Mouse (Mus musculus): ENCODE results near the gene Ccdc183. TPM values are rescaled to one million over a fixed set of nuclear protein-coding genes. Genes with fewer than 3 reads are reported as not detected.
A peak's percentile ranks its signal among the peaks of the same experiment; 100 is the strongest.

Ccdc183 gene
- not detected in 2 replicates for total RNA-seq (2017)

DNA sequence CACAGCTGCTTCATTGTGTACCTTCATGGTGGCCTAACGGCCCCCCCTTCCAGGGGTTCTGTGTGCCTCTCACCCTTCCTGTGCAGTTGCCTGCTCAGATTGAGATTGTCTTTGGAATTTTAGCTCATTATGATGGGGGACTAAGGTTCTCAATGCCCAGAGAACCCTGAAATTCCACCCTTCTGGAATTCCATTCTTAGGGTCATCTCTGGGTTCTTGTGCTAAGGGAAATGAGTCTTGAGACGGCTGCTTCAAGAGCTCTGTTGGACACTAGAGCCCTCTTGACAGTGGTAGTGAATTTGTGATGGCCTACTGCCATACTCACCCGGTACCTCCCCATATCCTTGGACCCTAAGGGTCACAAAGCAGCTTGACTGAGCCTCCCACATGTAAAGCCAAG, at the start of gene Ccdc183:
Ccdc183 (minus strand) TSS at position 101 of the 400 bp plus-strand sequence.
- ATAC-seq (replicated peaks in 1 of 2; ENCODE audit: insufficient read depth in 1 of 2, low FRiP score in 2 of 2, low TSS enrichment in 1 of 2, low read depth in 1 of 2, poor library complexity in 2 of 2, severe bottlenecking in 2 of 2) = no peak

DNA sequence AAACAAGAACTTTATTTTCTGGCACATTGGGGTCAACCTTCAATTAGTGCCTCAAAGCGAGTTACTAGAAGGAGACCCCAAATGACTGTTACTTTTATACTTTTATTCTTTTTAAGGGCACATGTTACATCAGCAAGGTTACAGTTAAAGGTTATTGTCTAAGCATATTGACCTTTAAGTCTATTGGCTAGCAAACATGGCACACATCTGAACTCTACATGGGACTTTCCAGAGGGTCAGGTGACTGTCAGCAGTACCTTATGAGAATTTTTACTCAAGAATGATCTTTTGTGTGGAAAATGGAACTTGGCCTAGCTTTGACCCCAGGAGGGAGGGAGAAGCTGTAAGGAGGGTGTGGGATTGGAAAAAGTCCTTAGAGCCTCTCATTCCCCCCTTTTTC, 49.0 kb upstream of the Ccdc183 start:
- no peak for ATAC-seq (replicated peaks in 1 of 2; ENCODE audit: insufficient read depth in 1 of 2, low FRiP score in 2 of 2, low TSS enrichment in 1 of 2, low read depth in 1 of 2, poor library complexity in 2 of 2, severe bottlenecking in 2 of 2)

DNA sequence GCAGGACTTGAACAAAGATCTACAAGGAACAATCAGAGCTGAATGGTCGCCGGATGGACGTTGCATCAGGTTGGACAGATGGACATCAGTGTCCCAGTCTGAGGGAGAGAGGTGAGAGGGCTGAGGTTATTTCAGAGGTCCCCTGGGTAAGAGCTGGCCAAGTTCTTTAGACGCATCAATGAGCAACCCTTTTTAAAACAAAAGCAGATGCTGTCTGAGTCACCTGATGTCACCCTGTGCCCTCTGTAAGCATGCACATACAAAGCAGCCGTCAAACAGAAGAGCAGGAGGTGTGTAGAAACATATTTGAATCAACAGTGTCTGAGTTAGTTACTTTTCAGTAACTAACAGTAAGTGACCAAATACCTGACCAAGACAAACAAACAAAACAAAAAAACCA, 46.6 kb upstream of the Ccdc183 start:
- no peak for ATAC-seq (replicated peaks in 1 of 2; ENCODE audit: insufficient read depth in 1 of 2, low FRiP score in 2 of 2, low TSS enrichment in 1 of 2, low read depth in 1 of 2, poor library complexity in 2 of 2, severe bottlenecking in 2 of 2)

DNA sequence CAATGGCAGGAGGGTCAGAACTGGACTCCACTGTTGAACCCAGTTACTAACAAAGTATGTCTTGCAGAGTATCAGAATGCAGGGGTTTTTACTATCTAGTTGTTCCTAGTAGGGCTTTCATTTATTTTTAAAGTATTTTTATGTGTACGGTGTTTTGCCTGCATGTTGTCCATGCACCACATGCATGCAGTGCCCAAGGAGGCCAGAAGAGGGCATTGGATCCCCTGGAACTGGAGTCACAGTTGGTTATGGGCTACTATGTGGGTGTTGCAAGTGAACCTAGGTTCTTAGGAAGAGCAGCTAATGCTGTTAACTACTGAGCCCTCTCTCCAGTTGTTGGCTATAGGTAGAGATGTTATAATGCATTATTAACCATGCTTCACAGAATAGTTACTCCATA, 46.0 kb upstream of the Ccdc183 start:
- 0 out of 4 replicates have a peak, but pooled peaks of 1 of the 2 experiments have one; percentile 59 for ATAC-seq (replicated peaks in 1 of 2; ENCODE audit: insufficient read depth in 1 of 2, low FRiP score in 2 of 2, low TSS enrichment in 1 of 2, low read depth in 1 of 2, poor library complexity in 2 of 2, severe bottlenecking in 2 of 2)

DNA sequence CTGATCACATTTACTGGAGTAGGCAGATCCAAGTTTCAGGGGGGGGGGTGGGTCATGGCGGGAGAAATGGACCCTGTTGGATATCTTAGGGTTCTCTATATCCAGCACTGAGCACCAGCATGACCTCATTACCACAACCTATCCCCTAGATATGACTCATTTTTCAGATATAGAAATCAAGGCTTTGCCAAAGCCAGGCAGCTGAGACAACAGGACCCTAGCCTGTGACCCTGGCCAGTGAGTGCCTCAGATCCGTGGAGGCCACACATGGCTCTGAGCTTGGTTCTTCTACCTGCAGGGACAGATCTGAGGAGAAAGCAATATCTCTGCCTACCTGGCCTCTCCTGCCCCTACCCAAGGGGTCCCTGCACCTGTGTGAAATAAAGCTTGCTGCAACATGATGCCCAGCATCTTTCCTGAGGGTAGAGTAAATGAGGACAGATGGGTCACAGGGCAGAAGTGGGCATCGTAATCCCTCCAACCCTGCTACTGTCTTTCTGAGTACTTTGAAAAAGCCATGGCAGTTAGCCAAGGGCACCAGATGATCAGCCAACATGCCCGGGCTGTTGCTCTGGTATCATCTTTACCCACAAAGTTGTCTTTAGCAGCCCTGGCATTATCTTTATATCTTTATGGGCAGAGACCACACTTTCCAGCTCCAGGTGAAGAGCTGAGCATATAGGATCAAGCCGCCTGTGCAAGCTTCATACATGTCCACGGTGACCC, 43.9 kb upstream of the Ccdc183 start:
- no peak for ATAC-seq (replicated peaks in 1 of 2; ENCODE audit: insufficient read depth in 1 of 2, low FRiP score in 2 of 2, low TSS enrichment in 1 of 2, low read depth in 1 of 2, poor library complexity in 2 of 2, severe bottlenecking in 2 of 2)

DNA sequence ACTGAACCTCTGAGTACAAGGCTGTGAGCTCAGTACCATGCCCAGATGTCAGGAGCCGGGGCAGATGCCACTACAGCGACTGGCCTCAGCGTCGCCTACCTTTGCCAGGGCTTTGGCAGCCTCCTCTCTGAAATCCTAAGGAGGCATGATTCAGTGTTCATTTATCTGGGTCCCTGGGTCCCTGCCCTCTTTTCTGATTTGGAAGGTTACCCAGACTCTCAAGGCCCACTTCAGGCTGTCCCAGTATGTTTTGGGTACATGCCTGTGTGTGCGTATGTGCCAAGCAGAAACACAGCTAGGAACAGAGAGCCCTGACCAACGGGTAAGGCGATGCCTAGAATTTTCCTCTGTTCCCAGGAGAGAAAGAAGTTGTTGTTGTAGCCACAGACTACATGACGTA, 42.8 kb upstream of the Ccdc183 start:
- no peak for ATAC-seq (replicated peaks in 1 of 2; ENCODE audit: insufficient read depth in 1 of 2, low FRiP score in 2 of 2, low TSS enrichment in 1 of 2, low read depth in 1 of 2, poor library complexity in 2 of 2, severe bottlenecking in 2 of 2)

DNA sequence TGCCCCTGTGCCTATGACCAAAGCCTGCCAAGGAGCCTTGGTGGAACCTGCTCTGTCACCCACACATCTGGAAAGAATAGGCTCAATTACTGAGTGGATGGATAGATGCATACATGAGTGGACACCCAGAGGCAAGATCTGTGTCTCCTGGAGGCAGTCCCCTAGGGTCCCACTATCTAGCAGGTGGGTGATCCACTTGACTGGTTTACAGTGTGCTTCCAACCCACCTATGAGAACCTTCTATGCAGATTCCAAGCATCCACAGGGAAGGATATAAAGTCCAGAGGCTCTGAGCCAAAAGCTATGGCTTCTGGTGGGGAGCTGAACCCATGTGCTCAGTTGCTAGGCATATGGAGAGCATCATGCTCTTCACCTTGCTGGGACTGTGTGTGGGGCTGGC, 40.2 kb upstream of the Ccdc183 start, which contains the start of gene Lcn5:
Lcn5 (plus strand) TSS at position 301 of the 400 bp plus-strand sequence.
- ATAC-seq (replicated peaks in 1 of 2; ENCODE audit: insufficient read depth in 1 of 2, low FRiP score in 2 of 2, low TSS enrichment in 1 of 2, low read depth in 1 of 2, poor library complexity in 2 of 2, severe bottlenecking in 2 of 2) = no peak

DNA sequence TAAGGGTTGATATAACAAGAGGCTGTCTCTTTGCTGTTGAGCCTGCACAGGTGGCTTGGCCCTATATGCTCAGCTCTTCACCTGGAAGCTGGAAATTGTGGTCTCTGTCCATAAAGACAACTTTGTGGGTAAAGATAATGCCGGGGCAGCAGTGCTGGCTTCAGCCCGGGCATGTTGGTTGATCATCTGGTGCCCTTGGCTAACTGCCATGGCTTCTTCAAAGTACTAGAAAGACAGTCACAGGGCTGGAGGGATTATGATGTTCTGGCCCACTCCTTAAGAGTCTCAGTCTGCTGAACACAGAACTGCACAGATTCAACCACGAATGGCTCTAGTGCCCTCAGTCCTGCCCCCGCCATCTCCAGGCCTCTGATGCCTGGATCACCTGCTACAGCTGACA, 39.8 kb upstream of the Ccdc183 start:
- ATAC-seq (replicated peaks in 1 of 2; ENCODE audit: insufficient read depth in 1 of 2, low FRiP score in 2 of 2, low TSS enrichment in 1 of 2, low read depth in 1 of 2, poor library complexity in 2 of 2, severe bottlenecking in 2 of 2) = no peak

DNA sequence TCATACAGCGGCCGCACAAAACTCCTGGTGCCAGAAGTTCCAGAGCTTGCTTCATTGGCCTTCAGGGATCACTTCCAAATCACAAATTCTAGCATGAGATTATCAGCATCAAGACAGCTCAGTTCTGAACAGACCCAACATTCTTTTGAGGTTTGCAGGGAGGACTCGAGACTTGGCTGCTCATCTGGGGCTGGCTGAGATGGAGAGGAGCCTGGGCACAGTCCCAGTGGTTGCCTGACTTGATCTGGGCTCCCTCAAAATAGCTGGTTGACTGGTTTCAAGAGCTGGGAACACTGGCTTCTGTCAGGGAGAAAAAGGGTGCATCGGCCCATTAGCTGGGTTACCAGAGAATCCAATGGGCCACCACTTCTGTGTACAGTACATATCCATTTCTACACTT, 39.2 kb upstream of the Ccdc183 start:
- ATAC-seq (replicated peaks in 1 of 2; ENCODE audit: insufficient read depth in 1 of 2, low FRiP score in 2 of 2, low TSS enrichment in 1 of 2, low read depth in 1 of 2, poor library complexity in 2 of 2, severe bottlenecking in 2 of 2) = no peak

DNA sequence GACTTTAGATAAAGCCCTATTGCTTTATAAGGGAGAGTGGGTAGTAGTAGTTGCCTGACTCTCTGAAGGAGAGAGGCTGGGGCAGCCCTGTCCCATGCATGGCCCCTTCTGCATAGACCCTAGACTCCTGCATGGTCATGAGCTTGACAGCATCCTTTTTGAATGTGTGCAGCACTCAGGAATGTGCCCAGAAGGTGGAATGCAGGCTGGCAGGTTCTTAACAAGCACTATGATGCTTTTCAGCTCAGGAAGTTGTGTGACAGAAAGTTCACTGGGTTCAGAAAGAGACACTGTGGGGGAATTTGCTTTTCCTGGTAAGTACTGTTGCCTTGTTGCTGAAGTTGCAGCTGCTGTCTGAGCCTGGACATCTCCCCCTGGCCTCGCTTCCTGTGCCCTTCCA, 37.0 kb upstream of the Ccdc183 start:
- ATAC-seq (replicated peaks in 1 of 2; ENCODE audit: insufficient read depth in 1 of 2, low FRiP score in 2 of 2, low TSS enrichment in 1 of 2, low read depth in 1 of 2, poor library complexity in 2 of 2, severe bottlenecking in 2 of 2) = no peak

DNA sequence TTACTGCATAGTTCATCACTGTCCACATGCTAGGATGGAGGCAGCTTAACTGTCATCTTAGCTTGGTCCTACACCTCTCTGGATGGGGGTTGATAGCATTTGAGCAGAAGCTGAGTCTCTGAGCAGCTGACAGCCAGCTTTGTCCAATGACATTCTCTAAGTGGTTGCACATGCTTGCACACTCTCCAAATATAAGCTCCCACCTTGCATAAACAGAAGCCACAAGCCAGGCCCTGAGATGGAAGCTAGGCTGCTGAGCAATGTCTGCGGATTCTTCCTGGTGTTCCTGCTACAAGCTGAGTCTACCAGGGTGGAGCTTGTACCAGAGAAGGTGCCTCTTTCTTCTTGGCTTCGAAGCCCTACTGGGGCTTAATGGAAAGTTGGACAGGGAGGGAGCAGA, 35.4 kb upstream of the Ccdc183 start, which contains the start of gene Lcn8:
Lcn8 (plus strand) TSS at position 219 of the 400 bp plus-strand sequence.
- ATAC-seq (replicated peaks in 1 of 2; ENCODE audit: insufficient read depth in 1 of 2, low FRiP score in 2 of 2, low TSS enrichment in 1 of 2, low read depth in 1 of 2, poor library complexity in 2 of 2, severe bottlenecking in 2 of 2) = no peak

DNA sequence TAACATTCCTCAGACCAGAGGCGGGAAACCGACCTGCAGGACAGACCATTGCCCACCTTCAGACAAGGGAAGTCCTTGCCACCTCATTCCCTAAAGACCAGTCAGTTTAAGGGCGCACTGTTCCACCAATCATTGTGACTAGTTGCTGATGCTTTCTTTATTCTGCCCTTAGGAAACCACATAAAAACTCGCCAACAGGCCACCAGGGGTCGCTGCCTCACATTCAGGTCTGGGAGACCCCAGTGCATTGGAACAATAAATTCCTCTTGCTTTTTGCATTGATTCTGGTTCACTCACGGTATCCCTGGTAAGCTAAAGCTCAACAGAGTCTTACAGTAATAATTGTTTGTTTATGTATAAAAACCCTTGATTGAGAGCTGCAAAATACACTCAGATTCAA, 22.4 kb upstream of the Ccdc183 start:
- ATAC-seq (replicated peaks in 1 of 2; ENCODE audit: insufficient read depth in 1 of 2, low FRiP score in 2 of 2, low TSS enrichment in 1 of 2, low read depth in 1 of 2, poor library complexity in 2 of 2, severe bottlenecking in 2 of 2) = 0 out of 4 replicates have a peak, but pooled peaks of 1 of the 2 experiments have one; percentile 32

DNA sequence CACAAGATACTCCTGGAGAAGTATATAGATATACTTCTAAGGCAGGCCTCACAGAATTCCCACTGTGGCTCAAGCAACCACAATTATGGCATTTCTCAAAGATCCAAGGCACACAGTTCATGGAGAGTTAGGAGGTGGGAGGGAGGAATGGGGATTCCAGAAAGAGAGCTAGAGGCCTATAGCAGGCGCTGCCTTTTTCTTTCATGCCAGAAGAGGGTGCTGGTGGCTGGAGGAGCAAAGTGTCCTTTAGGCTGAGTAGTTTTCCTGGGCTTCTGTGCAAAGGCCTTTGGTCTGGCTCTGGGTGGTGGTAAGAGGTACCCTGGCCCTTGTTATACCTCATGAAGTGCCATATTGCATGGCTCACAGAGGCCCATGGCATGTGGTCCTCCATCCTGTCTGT, 16.6 kb upstream of the Ccdc183 start:
- no peak for ATAC-seq (replicated peaks in 1 of 2; ENCODE audit: insufficient read depth in 1 of 2, low FRiP score in 2 of 2, low TSS enrichment in 1 of 2, low read depth in 1 of 2, poor library complexity in 2 of 2, severe bottlenecking in 2 of 2)

DNA sequence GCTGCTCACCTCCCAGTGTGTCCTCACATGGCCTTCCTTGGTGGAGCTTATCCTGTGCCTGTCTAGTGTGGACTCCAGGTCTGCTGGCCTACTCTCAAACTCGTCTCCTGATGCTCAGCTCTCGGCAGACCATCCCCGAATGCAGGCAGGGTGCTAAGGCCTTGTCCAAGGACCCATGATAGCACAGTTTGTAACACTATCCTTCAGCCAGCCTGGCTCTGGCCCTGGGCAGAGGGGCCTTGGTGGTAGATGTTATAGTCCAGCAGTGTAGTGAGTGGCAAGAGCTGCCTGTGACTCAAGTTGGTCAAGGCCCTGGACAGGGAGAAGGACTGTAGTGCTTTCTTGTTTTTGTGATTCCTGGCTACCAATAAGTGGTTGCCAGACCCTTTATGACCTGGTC, 16.1 kb upstream of the Ccdc183 start:
- no peak for ATAC-seq (replicated peaks in 1 of 2; ENCODE audit: insufficient read depth in 1 of 2, low FRiP score in 2 of 2, low TSS enrichment in 1 of 2, low read depth in 1 of 2, poor library complexity in 2 of 2, severe bottlenecking in 2 of 2)

DNA sequence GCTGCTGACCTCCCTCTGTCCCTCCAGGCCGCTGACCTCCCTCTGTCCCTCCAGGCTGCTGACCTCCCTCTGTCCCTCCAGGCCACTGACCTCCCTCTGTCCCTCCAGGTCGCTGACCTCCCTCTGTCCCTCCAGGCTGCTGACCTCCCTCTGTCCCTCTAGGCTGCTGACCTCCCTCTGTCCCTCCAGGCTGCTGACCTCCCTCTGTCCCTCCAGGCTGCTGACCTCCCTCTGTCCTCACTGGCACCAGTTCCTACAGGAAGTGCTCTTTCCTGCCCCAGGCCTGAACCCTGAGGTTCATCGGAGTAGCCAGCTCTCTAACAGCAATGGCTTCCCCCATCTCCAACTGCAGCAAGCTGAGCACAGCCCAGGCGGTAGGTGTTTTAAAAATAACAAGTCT, 11.3 kb upstream of the Ccdc183 start:
- no peak for ATAC-seq (replicated peaks in 1 of 2; ENCODE audit: insufficient read depth in 1 of 2, low FRiP score in 2 of 2, low TSS enrichment in 1 of 2, low read depth in 1 of 2, poor library complexity in 2 of 2, severe bottlenecking in 2 of 2)

DNA sequence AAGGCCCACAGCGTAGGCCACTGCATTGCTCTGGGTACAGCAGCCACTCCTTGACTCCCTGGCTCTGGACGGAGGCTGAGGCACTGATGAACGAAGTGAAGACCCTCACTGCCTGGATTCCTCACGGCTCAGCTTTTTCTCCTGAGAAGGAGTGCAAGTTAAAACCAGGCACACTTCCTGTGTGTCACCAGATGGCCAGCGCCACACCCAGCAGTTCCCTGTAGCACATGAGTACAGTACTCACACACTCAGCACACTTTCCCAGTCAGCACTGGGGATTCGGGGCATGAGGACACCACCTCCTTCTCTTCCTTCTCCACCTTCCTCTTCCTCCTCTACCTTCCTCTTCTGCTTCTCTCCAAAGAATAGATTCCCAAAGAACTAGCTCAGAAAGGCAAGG, 10.3 kb upstream of the Ccdc183 start, which contains the start of gene Fcna:
Fcna (minus strand) TSS at position 220 of the 400 bp plus-strand sequence.
- ATAC-seq (replicated peaks in 1 of 2; ENCODE audit: insufficient read depth in 1 of 2, low FRiP score in 2 of 2, low TSS enrichment in 1 of 2, low read depth in 1 of 2, poor library complexity in 2 of 2, severe bottlenecking in 2 of 2) = no peak

DNA sequence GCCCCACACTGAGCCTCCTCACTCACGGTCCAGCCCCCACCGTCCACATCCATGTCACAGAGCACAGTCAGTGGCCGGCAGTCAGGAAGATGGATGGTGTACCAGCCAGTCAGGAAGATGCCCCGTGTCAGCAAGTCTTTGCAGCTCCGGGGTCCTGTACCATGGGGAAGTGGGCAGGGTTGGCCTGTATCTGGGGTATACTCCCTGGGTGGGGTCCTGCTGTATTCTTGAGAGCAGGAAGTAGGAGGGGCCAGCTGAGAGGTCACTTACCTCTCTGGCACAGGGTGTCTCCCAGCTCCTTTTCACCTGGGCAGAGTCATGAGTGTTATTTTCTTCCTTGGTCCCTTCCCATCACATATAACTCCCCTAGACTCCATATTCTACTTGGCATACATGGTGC, 8.5 kb upstream of the Ccdc183 start:
- ATAC-seq (replicated peaks in 1 of 2; ENCODE audit: insufficient read depth in 1 of 2, low FRiP score in 2 of 2, low TSS enrichment in 1 of 2, low read depth in 1 of 2, poor library complexity in 2 of 2, severe bottlenecking in 2 of 2) = no peak

DNA sequence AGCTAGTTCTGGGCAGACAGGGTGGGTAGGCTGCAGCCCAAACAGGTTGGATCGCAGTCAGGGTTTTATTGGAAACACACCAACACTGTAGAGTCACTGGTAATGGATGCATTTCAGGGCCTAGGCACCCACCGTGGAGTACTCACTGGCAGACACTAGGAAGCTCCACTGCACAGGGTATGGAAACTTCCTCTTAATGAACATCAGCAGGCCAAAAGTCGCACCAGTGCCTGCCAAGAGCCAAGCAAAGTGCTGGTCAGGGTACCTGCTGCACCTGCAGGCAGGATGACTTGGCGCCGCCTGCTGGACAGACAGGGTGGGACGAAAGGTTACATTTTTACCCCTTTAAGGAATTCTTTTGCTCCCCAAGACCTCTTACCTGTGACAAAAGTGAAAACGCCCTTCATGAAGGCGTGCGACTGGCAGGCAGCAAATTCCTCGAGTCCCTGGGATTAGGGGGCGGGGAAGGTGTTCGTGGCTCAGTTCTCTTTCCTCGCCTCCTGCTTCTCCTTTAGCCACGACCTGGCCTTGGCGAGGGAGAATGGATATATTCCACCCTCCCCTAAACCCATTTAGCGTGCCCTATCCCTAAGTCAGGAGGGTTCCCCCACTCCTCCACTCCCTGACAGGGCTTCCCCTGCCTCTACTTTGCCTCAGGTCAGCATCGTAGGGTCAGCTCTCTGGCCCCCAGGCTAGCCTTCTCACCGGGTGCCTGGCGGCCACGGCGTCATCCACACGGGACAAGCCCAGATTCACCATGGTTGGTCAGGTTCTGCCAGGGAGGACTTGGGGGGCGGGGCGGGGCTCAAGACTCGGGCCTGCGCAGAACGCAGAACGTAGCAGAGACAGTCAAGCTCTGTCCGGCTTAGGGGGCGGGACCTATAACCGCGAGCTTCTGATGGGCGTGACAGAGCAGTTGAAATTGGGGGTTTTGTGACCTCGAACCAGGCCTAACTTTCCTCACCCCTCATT, 4.0 kb upstream of the Ccdc183 start, which contains the start of gene Tmem141:
Tmem141 (minus strand) TSS at position 777 of the 972 bp plus-strand sequence.
- ATAC-seq (replicated peaks in 1 of 2; ENCODE audit: insufficient read depth in 1 of 2, low FRiP score in 2 of 2, low TSS enrichment in 1 of 2, low read depth in 1 of 2, poor library complexity in 2 of 2, severe bottlenecking in 2 of 2) = peak; percentile 57 to 77
